Mouse (Mus musculus) G1E (cell line): ENCODE measurements around the gene Dis3. TPM values are rescaled to one million over a fixed set of nuclear protein-coding genes. Genes with fewer than 3 reads are reported as not detected.

Experiments used
- ATAC-seq: 2 replicates; pipeline ENCODE4 v1.8.0; 2016; ENCODE audit warnings: mild to moderate bottlenecking; ENCODE audit not compliant: insufficient number of reproducible peaks, poor library complexity, low FRiP score, severe bottlenecking; ENCODE audit errors: extremely low read depth
- DNase-seq: peaks from one replicate; pipeline ENCODE4 v3.0.0; 2012; ENCODE audit warnings: low spot score
- H3K27me3 ChIP-seq: 2 replicates; pipeline ENCODE4 v1.6.1; 2012; ENCODE audit warnings: mild to moderate bottlenecking, low read length, inconsistent platforms; ENCODE audit not compliant: insufficient read depth
- H3K36me3 ChIP-seq: replicated peaks from 2 replicates; pipeline ENCODE3; 2012; ENCODE audit warnings: mild to moderate bottlenecking, inconsistent platforms
- H3K4me1 ChIP-seq: 2 replicates; pipeline ENCODE4 v1.6.1; 2012; ENCODE audit warnings: low read depth, low read length, inconsistent platforms, mixed read lengths; ENCODE audit not compliant: insufficient read depth
- H3K4me3 ChIP-seq: 2 replicates; pipeline ENCODE4 v1.5.1; 2012; ENCODE audit warnings: low read depth, mild to moderate bottlenecking, inconsistent platforms, low read length, moderate library complexity, mixed read lengths
- H3K9me3 ChIP-seq: replicated peaks from 2 replicates; pipeline ENCODE4 v1.6.1; 2012; ENCODE audit warnings: inconsistent platforms
- CTCF ChIP-seq: IDR thresholded peaks from 2 replicates; pipeline ENCODE4 v1.5.1; 2012; ENCODE audit warnings: low read depth, low read length, inconsistent platforms, mixed read lengths
- GATA1 ChIP-seq: IDR thresholded peaks from 2 replicates; pipeline ENCODE4 v1.6.1; 2012; ENCODE audit warnings: borderline replicate concordance, low read length, inconsistent platforms, mixed read lengths
- GATA2 ChIP-seq: IDR thresholded peaks from 2 replicates; pipeline ENCODE4 v1.6.1; 2012; ENCODE audit warnings: low read depth, low read length, inconsistent platforms, borderline replicate concordance
- POLR2AphosphoS5 ChIP-seq: IDR thresholded peaks from 2 replicates; pipeline ENCODE4 v1.6.1; 2012; ENCODE audit warnings: low read depth, low read length, inconsistent platforms; ENCODE audit not compliant: insufficient replicate concordance
- TAL1 ChIP-seq: conservative IDR thresholded peaks from 2 replicates; pipeline ENCODE4 v1.6.1; 2012; ENCODE audit warnings: low read depth, low read length, inconsistent platforms, mixed read lengths
- polyA plus RNA-seq: library from polyadenylated mRNA; stranded (reverse); fragments of >175 nt; gene quantifications from 2 replicates; pipeline ENCODE4 v1.2.3, GENCODE M21; 2012
- total RNA-seq, 2 experiments: library from RNA; stranded (forward) in 1 of 2; stranded (reverse) in 1 of 2; fragments of 200-1000 nt in 1 of 2; fragments of >200 nt in 1 of 2; fragmentation: Nextera tagmentation in 1 of 2; gene quantifications; 2 replicates each; pipeline ENCODE4 v1.2.3; 2014 to 2017

The Dis3 gene
- total RNA-seq (2014; fragmentation: Nextera tagmentation): 105 and 113 TPM in 2 replicates
- 70.1 and 80.3 TPM in 2 replicates for total RNA-seq (2017)
- polyA plus RNA-seq: 26.4 and 36.2 TPM in 2 replicates

DNA sequence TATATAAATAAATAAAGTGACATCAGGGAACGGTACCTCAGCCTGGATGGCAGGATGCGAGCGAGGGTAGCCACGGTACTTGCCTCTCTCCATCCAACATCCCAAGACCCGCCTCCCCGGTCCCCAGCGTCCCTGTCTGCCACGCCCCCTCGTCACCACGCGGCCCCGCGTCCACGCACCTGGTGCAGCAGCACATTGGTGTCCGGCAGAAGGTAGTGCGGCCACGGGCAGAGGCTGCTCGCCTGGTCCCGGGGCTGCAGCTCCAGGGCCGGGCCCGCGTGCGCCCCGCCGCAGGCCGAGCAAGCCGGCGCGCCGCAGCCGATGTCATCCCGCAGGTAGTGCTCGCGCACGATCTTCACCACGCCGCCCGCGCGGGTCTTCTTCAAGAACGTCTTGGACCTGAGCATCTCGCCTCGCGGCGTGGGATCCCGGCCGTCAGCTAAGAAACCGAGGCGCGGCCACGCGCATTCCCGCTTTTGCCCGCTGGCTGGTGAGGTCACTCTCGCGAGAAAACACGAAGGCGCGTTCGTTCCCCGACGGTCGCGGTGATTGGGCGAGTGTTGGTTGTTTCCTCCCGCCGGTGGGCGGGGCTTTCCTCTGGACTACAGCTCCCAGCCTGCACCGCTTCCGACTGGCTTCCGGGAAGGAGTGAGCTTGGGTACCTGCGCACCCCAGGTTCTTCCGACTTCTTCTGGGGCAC lies at the start of gene Dis3, which contains the start of gene Pibf1:
Dis3 (minus strand) TSS at position 504 of the 700 bp plus-strand sequence.
Pibf1 (plus strand) TSS at position 158 of the 700 bp plus-strand sequence.
- DNase-seq: peak; percentile 96
- Histone ChIP-seq H3K9me3 (no peaks in the 10 kb centered on the region), H3K36me3 (peaks cover 72% of the 10 kb centered on the region), H3K4me1 (peaks cover 50% of the 10 kb centered on the region), H3K27me3 (no peaks in the 10 kb centered on the region), H3K4me3 (peak within 1 kb of the TSS; percentile 96)
- peak; percentile 98 for ATAC-seq
- TF ChIP-seq TAL1 (no peak), CTCF (no peak), GATA2 (no peak)

DNA sequence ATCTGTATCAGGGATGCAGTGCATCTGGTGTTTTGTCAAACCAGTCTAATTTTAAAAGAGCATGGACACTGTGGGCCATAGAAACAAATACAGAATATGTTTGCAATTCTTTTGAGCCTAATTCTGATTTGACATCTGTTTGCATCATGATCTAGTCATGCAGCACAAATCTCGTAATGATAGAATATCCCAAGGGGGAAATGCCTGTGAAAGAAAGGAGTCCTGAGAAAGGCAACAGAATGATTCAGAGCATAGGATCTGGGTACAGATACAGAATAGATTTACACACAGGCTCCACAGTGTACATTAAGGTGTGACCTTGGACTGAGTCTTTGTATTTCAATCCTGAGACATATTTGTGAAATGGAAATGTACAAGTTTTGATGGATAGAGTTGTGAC lies 47.3 kb upstream of the Dis3 start:
- ATAC-seq: no peak
- Histone ChIP-seq H3K4me1 (0 out of 2 replicates have a peak, but pooled peaks cover 3% of the 10 kb centered on the region), H3K36me3 (peaks cover 64% of the 10 kb centered on the region), H3K9me3 (no peaks in the 10 kb centered on the region), H3K27me3 (no peaks in the 10 kb centered on the region), H3K4me3 (no peak overlapping the region)
- no peak for DNase-seq
- no peak for TF ChIP-seq CTCF
- TF ChIP-seq TAL1: no peak
- TF ChIP-seq POLR2AphosphoS5: no peak
- no peak for TF ChIP-seq GATA2
- TF ChIP-seq GATA1: no peak

DNA sequence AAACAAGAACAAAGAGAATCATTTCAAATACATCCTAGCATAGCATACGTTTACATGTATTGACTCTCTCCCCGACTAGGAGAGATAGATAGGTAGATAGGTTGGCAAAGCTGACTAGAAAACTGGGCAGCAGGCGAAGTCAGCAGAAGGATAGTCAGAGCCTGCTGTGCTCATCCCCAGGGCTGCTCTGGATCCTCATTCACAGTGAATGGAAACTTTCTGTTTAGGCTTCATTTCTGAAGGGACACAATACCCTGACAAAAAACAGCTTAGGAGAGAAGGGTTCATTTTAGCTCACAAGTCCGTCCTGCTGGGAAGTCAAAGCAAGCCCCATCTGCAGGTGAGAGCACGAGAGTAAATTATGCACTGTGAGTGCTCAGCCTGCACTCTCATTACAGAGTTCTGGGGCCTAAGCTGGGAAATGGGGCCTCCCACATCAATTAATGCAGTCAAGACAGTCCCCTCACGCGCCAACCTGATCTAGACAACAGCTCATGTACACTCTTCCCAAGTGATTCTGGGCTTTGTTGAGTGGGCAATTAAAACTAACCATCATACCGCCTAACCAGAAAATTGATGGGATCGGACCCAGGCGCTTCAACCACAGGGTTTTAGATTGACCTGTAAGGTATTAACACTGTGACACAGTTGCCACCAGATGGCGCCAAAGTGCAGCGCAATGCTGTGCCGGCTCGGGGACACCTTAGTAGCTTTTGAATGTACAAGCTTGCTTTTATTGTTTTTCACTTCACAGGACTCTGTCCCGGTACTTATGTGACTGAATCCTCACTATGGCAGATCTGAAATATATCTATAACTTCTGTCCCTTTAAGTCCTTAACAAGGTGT lies 42.4 kb upstream of the Dis3 start:
- peaks cover 55% of the 10 kb centered on the region for H3K36me3 ChIP-seq
- H3K27me3 ChIP-seq: no peaks in the 10 kb centered on the region
- ATAC-seq (peak; percentile 89), DNase-seq (peak; percentile 56)
- TF ChIP-seq GATA1 (no peak), CTCF (peak; percentile 96), TAL1 (no peak)
- H3K4me3 ChIP-seq: no peak overlapping the region
- 0 out of 2 replicates have a peak, but pooled peaks cover 4% of the 10 kb centered on the region for H3K4me1 ChIP-seq
- H3K9me3 ChIP-seq: no peaks in the 10 kb centered on the region

DNA sequence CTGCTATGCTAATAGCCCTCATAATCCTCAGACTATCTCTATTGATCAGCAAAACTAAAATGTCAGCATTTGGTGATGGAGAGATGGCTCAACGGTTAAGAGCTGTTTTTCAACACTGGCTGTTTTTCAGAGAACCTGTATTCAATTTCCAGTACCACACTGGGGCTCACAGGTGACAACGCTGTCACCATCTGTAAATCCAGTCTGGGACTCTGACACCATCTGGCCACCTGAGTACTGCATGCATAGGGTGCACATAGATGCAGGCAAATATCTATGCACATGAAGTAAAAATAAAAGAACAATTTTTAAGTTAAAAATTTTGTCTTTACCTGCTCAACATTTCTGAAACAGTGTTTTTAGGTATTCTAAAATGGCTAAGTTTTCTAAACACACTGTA lies 40.5 kb upstream of the Dis3 start:
- Histone ChIP-seq H3K9me3 (no peaks in the 10 kb centered on the region), H3K36me3 (peaks cover 68% of the 10 kb centered on the region), H3K4me3 (no peak overlapping the region), H3K4me1 (0 out of 2 replicates have a peak, but pooled peaks cover 4% of the 10 kb centered on the region), H3K27me3 (no peaks in the 10 kb centered on the region)
- no peak for ATAC-seq
- TF ChIP-seq POLR2AphosphoS5 (no peak), GATA1 (no peak), TAL1 (no peak), GATA2 (no peak), CTCF (no peak)
- DNase-seq: no peak

DNA sequence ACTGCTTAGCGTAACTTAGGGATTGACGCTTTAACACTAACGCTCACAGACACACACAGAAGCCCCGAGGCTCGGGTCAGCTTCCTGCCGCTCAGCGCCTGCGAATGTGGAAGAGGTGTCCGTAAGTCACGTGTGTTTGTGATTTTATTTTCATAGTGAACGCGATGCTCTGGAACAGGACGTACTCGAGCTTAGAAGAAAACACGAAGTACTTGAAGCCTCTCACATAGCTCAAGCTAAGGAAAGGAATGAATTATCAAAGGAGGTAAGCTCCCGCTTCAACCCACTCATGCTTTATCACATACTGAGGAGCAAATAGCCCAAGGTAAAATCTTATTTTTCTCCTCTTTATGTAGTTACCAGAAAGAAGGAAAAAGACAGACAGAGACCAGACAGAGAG lies 36.7 kb upstream of the Dis3 start:
- no peak for TF ChIP-seq GATA2
- TF ChIP-seq CTCF: no peak
- no peak for TF ChIP-seq POLR2AphosphoS5
- no peak for TF ChIP-seq TAL1
- no peak for TF ChIP-seq GATA1
- peaks cover 60% of the 10 kb centered on the region for H3K36me3 ChIP-seq
- DNase-seq: no peak

GRCm38 (mm10) chr14:99135761-99136160 lies 36.2 kb upstream of the Dis3 start:
- no peaks in the 10 kb centered on the region for H3K9me3 ChIP-seq
- H3K4me3 ChIP-seq: no peak overlapping the region
- TF ChIP-seq GATA2: no peak
- no peak for TF ChIP-seq POLR2AphosphoS5
- DNase-seq: no peak
- H3K4me1 ChIP-seq: no peaks in the 10 kb centered on the region
- peaks cover 62% of the 10 kb centered on the region for H3K36me3 ChIP-seq
- ATAC-seq: no peak
- H3K27me3 ChIP-seq: no peaks in the 10 kb centered on the region

More for the DNA sequence above, 36.7 kb upstream of the Dis3 start:
- H3K27me3 ChIP-seq: no peaks in the 10 kb centered on the region
- no peaks in the 10 kb centered on the region for H3K4me1 ChIP-seq
- no peak overlapping the region for H3K4me3 ChIP-seq
- no peaks in the 10 kb centered on the region for H3K9me3 ChIP-seq
- ATAC-seq: no peak
